Mouse (Mus musculus) forebrain, embryonic 15.5 days (tissue): ENCODE measurements around the gene Slc30a5. TPM values are rescaled to one million over a fixed set of nuclear protein-coding genes. Genes with fewer than 3 reads are reported as not detected.

Source experiments
- ATAC-seq: fragments of 200-750 bp; cut with Nextera tagmentation; replicated peaks from 2 replicates; pipeline ENCODE4 v1.8.0; 2017; ENCODE audit warnings: mild to moderate bottlenecking, moderate TSS enrichment, moderate library complexity
- H3K27ac ChIP-seq: fragments of 300-500 bp; sonication (generic); replicated peaks from 2 replicates; pipeline ENCODE4 v1.5.1; 2015; ENCODE audit warnings: mild to moderate bottlenecking, inconsistent platforms
- H3K27me3 ChIP-seq: fragments of 300-500 bp; sonication (generic); 2 replicates; pipeline ENCODE4 v1.6.1; 2015; ENCODE audit warnings: inconsistent platforms
- H3K36me3 ChIP-seq: fragments of 300-500 bp; sonication (generic); 2 replicates; pipeline ENCODE4 v1.6.1; 2015; ENCODE audit warnings: mild to moderate bottlenecking, inconsistent platforms
- H3K4me1 ChIP-seq: fragments of 300-500 bp; sonication (generic); 2 replicates; pipeline ENCODE4 v1.6.1; 2015; ENCODE audit warnings: inconsistent platforms
- H3K4me2 ChIP-seq: fragments of 300-500 bp; sonication (generic); replicated peaks from 2 replicates; pipeline ENCODE4 v1.6.1; 2015; ENCODE audit warnings: mild to moderate bottlenecking, inconsistent platforms
- H3K4me3 ChIP-seq: fragments of 300-500 bp; sonication (generic); 2 replicates; pipeline ENCODE4 v1.5.1; 2015; ENCODE audit warnings: mild to moderate bottlenecking, inconsistent platforms
- H3K9ac ChIP-seq: fragments of 300-500 bp; sonication (generic); replicated peaks from 2 replicates; pipeline ENCODE4 v1.6.1; 2015; ENCODE audit warnings: mild to moderate bottlenecking, inconsistent platforms
- H3K9me3 ChIP-seq: fragments of 300-500 bp; sonication (generic); 2 replicates; pipeline ENCODE4 v1.6.1; 2016; ENCODE audit warnings: inconsistent platforms
- WGBS: fragments of 180-500 bp; shearing (Covaris S2); methylation state at CpG from one replicate; pipeline ENCODE4 v1.1.7; 2015; ENCODE audit warnings: mixed read lengths; 5-methylcytosine and 5-hydroxymethylcytosine counted together
- polyA plus RNA-seq: library from polyadenylated mRNA; unstranded; fragments of >200 nt; fragmentation: Nextera tagmentation; extraction: Ambion mirVana; gene quantifications from 2 replicates; pipeline ENCODE4 v1.2.1, GENCODE M21; 2015

The Slc30a5 gene
- polyA plus RNA-seq, 1 experiment from 2014 or later = 36.6 TPM

GRCm38 (mm10) chr13:100787316-100788010 lies 45.8 kb downstream of the Slc30a5 start:
- WGBS = 71% methylated on average over 6 of the region's 6 CpGs
- Histone ChIP-seq H3K4me2 (no peak overlapping the region), H3K9ac (no peak overlapping the region), H3K4me1 (peaks cover 25% of the 10 kb centered on the region), H3K9me3 (no peaks in the 10 kb centered on the region), H3K27ac (no peak overlapping the region), H3K27me3 (no peaks in the 10 kb centered on the region), H3K36me3 (no peaks in the 10 kb centered on the region), H3K4me3 (no peak overlapping the region)
- ATAC-seq = no peak

- ATAC-seq = peak; percentile 100
- Histone ChIP-seq H3K4me1 (peaks cover 25% of the 10 kb centered on the region), H3K9me3 (no peaks in the 10 kb centered on the region), H3K4me3 (peak within 1 kb of the TSS; percentile 76), H3K9ac (peak within 1 kb of the TSS; percentile 45), H3K4me2 (peak within 1 kb of the TSS; percentile 92), H3K27ac (no peak within 1 kb of the TSS), H3K36me3 (no peaks in the 10 kb centered on the region), H3K27me3 (no peaks in the 10 kb centered on the region)
- under 1% methylated on average over 35 of the region's 35 CpGs for WGBS
Measured at GRCm38 (mm10) chr13:100786414-100786867, 46.8 kb downstream of the Slc30a5 start, which contains the start of gene Ccnb1. TSS of gene Ccnb1 (minus strand) at chr13:100786570.

- Histone ChIP-seq H3K27ac (no peak overlapping the region), H3K9me3 (no peaks in the 10 kb centered on the region), H3K4me3 (peak overlapping the region; percentile 76), H3K4me2 (peak overlapping the region; percentile 92), H3K4me1 (peaks cover 25% of the 10 kb centered on the region), H3K36me3 (no peaks in the 10 kb centered on the region), H3K9ac (peak overlapping the region; percentile 45), H3K27me3 (no peaks in the 10 kb centered on the region)
- ATAC-seq = peak; percentile 41
- under 1% methylated on average over 30 of the region's 30 CpGs for WGBS
Measured at GRCm38 (mm10) chr13:100785806-100786413, 47.3 kb downstream of the Slc30a5 start.

- H3K9me3 ChIP-seq = no peaks in the 10 kb centered on the region
- H3K4me3 ChIP-seq = no peak overlapping the region
- H3K36me3 ChIP-seq = no peaks in the 10 kb centered on the region
- H3K4me2 ChIP-seq = no peak overlapping the region
- no peak overlapping the region for H3K9ac ChIP-seq
- H3K27me3 ChIP-seq = no peaks in the 10 kb centered on the region
- no peak overlapping the region for H3K27ac ChIP-seq
- WGBS = 88% methylated on average over 3 of the region's 3 CpGs
- no peak for ATAC-seq
- H3K4me1 ChIP-seq = peaks cover 19% of the 10 kb centered on the region
Measured at GRCm38 (mm10) chr13:100777491-100777890, 55.7 kb downstream of the Slc30a5 start.

- WGBS = 72% methylated on average over 6 of the region's 6 CpGs
- no peak; the same call in 1 of the 2 replicates for ATAC-seq
- peak overlapping the region; percentile 15; the same call in 1 of the 2 replicates for H3K9ac ChIP-seq
Measured at GRCm38 (mm10) chr13:100776710-100777109, 56.5 kb downstream of the Slc30a5 start.

GRCm38 (mm10) chr13:100776056-100776419 lies 57.2 kb downstream of the Slc30a5 start:
- no peaks in the 10 kb centered on the region for H3K27me3 ChIP-seq
- peak overlapping the region; percentile 13 for H3K27ac ChIP-seq
- H3K4me1 ChIP-seq = peaks cover 19% of the 10 kb centered on the region
- H3K4me3 ChIP-seq = peak overlapping the region; percentile 55
- H3K36me3 ChIP-seq = 0 out of 2 replicates have a peak, but pooled peaks cover 5% of the 10 kb centered on the region
- H3K9me3 ChIP-seq = no peaks in the 10 kb centered on the region
- peak overlapping the region; percentile 62 for H3K4me2 ChIP-seq
- peak overlapping the region; percentile 48 for H3K9ac ChIP-seq
- 13% methylated on average over 8 of the region's 8 CpGs for WGBS
- ATAC-seq = peak; percentile 53; the same call in 1 of the 2 replicates

More at GRCm38 (mm10) chr13:100776710-100777109, 56.5 kb downstream of the Slc30a5 start:
- Histone ChIP-seq H3K4me2 (no peak overlapping the region), H3K4me3 (no peak overlapping the region; the same call in 1 of the 2 replicates), H3K4me1 (peaks cover 19% of the 10 kb centered on the region), H3K9me3 (no peaks in the 10 kb centered on the region), H3K27me3 (no peaks in the 10 kb centered on the region), H3K36me3 (0 out of 2 replicates have a peak, but pooled peaks cover 4% of the 10 kb centered on the region), H3K27ac (no peak overlapping the region)

GRCm38 (mm10) chr13:100775252-100776055 lies 57.8 kb downstream of the Slc30a5 start, which contains the start of gene Cenph:
TSS of gene Cenph (minus strand) at chr13:100775899.
- WGBS = under 1% methylated on average over 46 of the region's 46 CpGs
- Histone ChIP-seq H3K4me1 (peaks cover 19% of the 10 kb centered on the region), H3K36me3 (0 out of 2 replicates have a peak, but pooled peaks cover 5% of the 10 kb centered on the region), H3K27ac (peak within 1 kb of the TSS; percentile 13), H3K4me2 (peak within 1 kb of the TSS; percentile 62), H3K9ac (peak within 1 kb of the TSS; percentile 48), H3K27me3 (no peaks in the 10 kb centered on the region), H3K4me3 (peak within 1 kb of the TSS; percentile 55), H3K9me3 (no peaks in the 10 kb centered on the region)
- ATAC-seq = peak; percentile 97

- no peak for ATAC-seq
Measured at GRCm38 (mm10) chr13:100774704-100775103, 58.5 kb downstream of the Slc30a5 start.

GRCm38 (mm10) chr13:100755329-100755728 lies 77.9 kb downstream of the Slc30a5 start:
- H3K9ac ChIP-seq = no peak overlapping the region
- no peak for ATAC-seq
- 97% methylated on average over 2 of the region's 2 CpGs for WGBS
- H3K36me3 ChIP-seq = no peaks in the 10 kb centered on the region
- H3K9me3 ChIP-seq = no peaks in the 10 kb centered on the region
- H3K4me2 ChIP-seq = no peak overlapping the region
- H3K4me1 ChIP-seq = no peaks in the 10 kb centered on the region
- H3K4me3 ChIP-seq = no peak overlapping the region
- H3K27me3 ChIP-seq = no peaks in the 10 kb centered on the region
- H3K27ac ChIP-seq = no peak overlapping the region

More at GRCm38 (mm10) chr13:100774704-100775103, 58.5 kb downstream of the Slc30a5 start:
- H3K9me3 ChIP-seq = no peaks in the 10 kb centered on the region
- peak overlapping the region; percentile 55 for H3K4me3 ChIP-seq
- H3K27ac ChIP-seq = no peak overlapping the region
- H3K4me1 ChIP-seq = peaks cover 19% of the 10 kb centered on the region
- H3K9ac ChIP-seq = no peak overlapping the region
- H3K36me3 ChIP-seq = 0 out of 2 replicates have a peak, but pooled peaks cover 7% of the 10 kb centered on the region
- H3K27me3 ChIP-seq = no peaks in the 10 kb centered on the region
- peak overlapping the region; percentile 62 for H3K4me2 ChIP-seq

- Histone ChIP-seq H3K36me3 (no peaks in the 10 kb centered on the region), H3K27me3 (no peaks in the 10 kb centered on the region), H3K4me1 (no peaks in the 10 kb centered on the region), H3K9me3 (no peaks in the 10 kb centered on the region), H3K4me3 (no peak overlapping the region), H3K9ac (no peak overlapping the region), H3K4me2 (no peak overlapping the region), H3K27ac (no peak overlapping the region)
- ATAC-seq = no peak
- 66% methylated on average over 4 of the region's 4 CpGs for WGBS
Measured at GRCm38 (mm10) chr13:100754186-100754585, 79.0 kb downstream of the Slc30a5 start.

GRCm38 (mm10) chr13:100753011-100753410 lies 80.2 kb downstream of the Slc30a5 start:
- Histone ChIP-seq H3K9me3 (no peaks in the 10 kb centered on the region), H3K4me2 (no peak overlapping the region), H3K27me3 (no peaks in the 10 kb centered on the region), H3K36me3 (no peaks in the 10 kb centered on the region), H3K9ac (no peak overlapping the region), H3K4me1 (no peaks in the 10 kb centered on the region), H3K27ac (no peak overlapping the region), H3K4me3 (no peak overlapping the region)
- 90% methylated on average over 6 of the region's 6 CpGs for WGBS
- no peak for ATAC-seq
